Mouse (Mus musculus) cortical plate, adult 2 months (tissue): ENCODE measurements around the gene Plekha6.
A peak's percentile ranks its signal among the peaks of the same experiment; 100 is the strongest.

ENCODE experiments used
- CTCF ChIP-seq: fragments of 200-500 bp; IDR thresholded peaks from 2 replicates; pipeline ENCODE4 v1.5.1; 2011; ENCODE audit warnings: mild to moderate bottlenecking, control low read depth, low read length; ENCODE audit not compliant: insufficient read depth; ENCODE audit errors: extremely low read depth
- POLR2A ChIP-seq: fragments of 200-500 bp; IDR thresholded peaks from 2 replicates; pipeline ENCODE4 v1.6.1; 2011; ENCODE audit warnings: mild to moderate bottlenecking, low read length, control low read depth; ENCODE audit not compliant: insufficient read depth; ENCODE audit errors: extremely low read depth

DNA sequence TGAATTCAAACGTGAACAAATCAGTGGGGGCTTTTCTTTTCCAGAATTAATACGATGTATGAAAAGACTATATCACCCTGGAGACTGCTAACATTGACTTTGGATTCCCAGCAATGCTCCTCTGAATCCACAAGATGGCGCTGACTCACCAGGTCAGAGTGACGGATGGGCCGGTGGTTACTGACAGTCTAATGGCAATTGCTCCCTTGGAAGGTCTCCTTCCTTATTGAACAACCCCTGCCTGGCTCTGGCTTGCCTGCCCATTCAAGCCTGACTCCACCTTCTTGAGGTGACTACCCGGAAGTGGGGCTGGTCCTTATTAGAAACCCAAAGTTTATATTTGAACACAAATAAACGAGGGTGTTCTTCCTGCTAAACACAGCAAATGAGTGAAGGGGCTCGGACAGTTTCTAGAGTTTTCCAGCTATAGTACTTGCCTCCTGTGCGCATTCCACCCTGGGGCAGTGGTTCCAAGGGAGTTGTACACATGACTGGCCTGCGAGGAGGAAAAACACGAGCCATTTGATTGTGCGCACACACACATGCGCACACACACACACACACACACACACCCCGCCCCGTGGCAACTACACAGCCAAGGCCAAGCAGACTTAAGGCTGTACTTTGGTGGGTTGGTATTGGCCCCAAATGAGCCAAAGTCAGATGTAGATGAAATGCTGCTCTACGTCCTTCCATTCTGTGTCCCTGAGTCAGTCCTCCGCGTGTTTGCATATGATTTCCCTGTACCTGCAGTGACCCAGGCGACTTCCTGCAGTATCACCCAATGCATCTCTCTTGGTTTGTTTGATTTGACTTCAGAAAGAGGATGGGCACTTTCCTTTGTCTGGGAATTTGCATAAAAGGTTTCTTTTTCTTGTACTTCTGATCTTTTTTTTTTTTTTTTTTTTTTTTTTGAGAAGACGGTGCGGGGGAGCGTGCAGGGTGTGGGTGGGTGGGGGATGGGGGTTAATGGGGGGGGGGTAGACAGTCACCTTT is 17.7 kb upstream of the Plekha6 start:
- TF ChIP-seq POLR2A, result no peak
- peak; percentile 96 for TF ChIP-seq CTCF
